ENCODE assay signal across 27 mouse cellular contexts in the genomic region with DNA sequence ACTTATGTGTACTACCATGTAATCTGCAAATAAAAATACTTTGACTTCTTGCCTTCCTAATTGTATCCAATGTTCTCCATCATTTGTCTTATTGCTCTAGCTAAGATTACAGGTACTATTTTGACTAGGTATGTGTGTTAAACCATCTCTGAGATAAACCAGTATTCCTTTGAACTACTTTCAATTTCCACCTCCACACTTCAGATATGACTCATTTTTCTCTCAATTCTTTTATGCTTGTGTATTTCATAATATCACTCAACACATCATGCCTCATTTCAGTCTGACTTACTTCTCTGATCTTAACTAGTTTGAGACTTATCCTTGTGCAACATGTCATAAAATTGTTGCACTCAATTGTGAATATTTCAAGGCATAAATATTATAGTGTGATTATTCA.
"Had no signal": no experiment of that assay in that cellular context is flagged by ENCODE, and none has a peak within 500 bp of the region (broad histone marks: within the 10 kb centered on the region; RNA-seq: fewer than 3 reads in every experiment).

No protein-coding gene starts in this region.

- H3K4me3 ChIP-seq: gastrocnemius, adult 2 months; heart, adult 2 months; heart, embryonic 13.5 days; heart, embryonic 15.5 days; hindbrain, embryonic 13.5 days; intestine, embryonic 15.5 days; kidney, embryonic 15.5 days; limb, embryonic 13.5 days; limb, embryonic 15.5 days; liver, embryonic 12.5 days had no signal

- ATAC-seq: hindbrain, embryonic 16.5 days; intestine, embryonic 15.5 days; intestine, postnatal 0 days; liver, embryonic 12.5 days had no signal

- H3K9ac ChIP-seq: heart, embryonic 13.5 days; heart, embryonic 15.5 days; hindbrain, embryonic 13.5 days; intestine, embryonic 15.5 days; kidney, embryonic 15.5 days; limb, embryonic 13.5 days; limb, embryonic 15.5 days; liver, embryonic 12.5 days; liver, embryonic 14.5 days had no signal

- H3K36me3 ChIP-seq: heart, embryonic 13.5 days; heart, embryonic 15.5 days; hindbrain, embryonic 13.5 days; intestine, embryonic 15.5 days; kidney, embryonic 15.5 days; limb, embryonic 13.5 days; limb, embryonic 15.5 days; liver, embryonic 12.5 days had no signal

- H3K9me3 ChIP-seq: heart, embryonic 13.5 days; heart, embryonic 15.5 days; hindbrain, embryonic 13.5 days; intestine, embryonic 15.5 days; kidney, embryonic 15.5 days; limb, embryonic 13.5 days; limb, embryonic 15.5 days; liver, embryonic 12.5 days had no signal

- H3K27ac ChIP-seq: gastrocnemius, adult 2 months; heart, adult 2 months; heart, embryonic 13.5 days; heart, embryonic 15.5 days; hindbrain, embryonic 13.5 days; intestine, embryonic 15.5 days; kidney, embryonic 15.5 days; kidney, postnatal 0 days; limb, embryonic 13.5 days; limb, embryonic 15.5 days; liver, embryonic 12.5 days; liver, embryonic 14.5 days had no signal

- H3K27me3 ChIP-seq: heart, embryonic 13.5 days; heart, embryonic 15.5 days; hindbrain, embryonic 13.5 days; intestine, embryonic 15.5 days; kidney, embryonic 15.5 days; limb, embryonic 13.5 days; limb, embryonic 15.5 days; liver, embryonic 12.5 days had no signal

- DNase-seq: gastrocnemius, adult 2 months; gastrocnemius, postnatal 10 days; gastrocnemius, postnatal 25 days; heart, adult 11 months; heart, adult 2 months; heart, postnatal 14 days; heart, postnatal 36 days; kidney, adult 18-20 months; kidney, adult 9 months; kidney, postnatal 14 days; kidney, postnatal 36 days; layer of hippocampus, adult 9-11 months; layer of hippocampus, postnatal 36 days; left cerebral cortex, postnatal 4 days had no signal

- H3K4me2 ChIP-seq: heart, embryonic 11.5 days; heart, embryonic 13.5 days; heart, embryonic 15.5 days; hindbrain, embryonic 13.5 days; intestine, embryonic 15.5 days; kidney, embryonic 15.5 days; limb, embryonic 13.5 days; limb, embryonic 15.5 days; liver, embryonic 12.5 days had no signal

- H3K4me1 ChIP-seq: heart, embryonic 13.5 days; heart, embryonic 15.5 days; hindbrain, embryonic 13.5 days; intestine, embryonic 15.5 days; kidney, embryonic 15.5 days; limb, embryonic 13.5 days; limb, embryonic 15.5 days; liver, embryonic 12.5 days had no signal
